Mouse (Mus musculus) kidney, embryonic 16.5 days (tissue): ENCODE data around the gene Lrrtm1. TPM values are rescaled to one million over a fixed set of nuclear protein-coding genes. Genes with fewer than 3 reads are reported as not detected.

ENCODE experiments used
- ATAC-seq: fragments of 200-750 bp; cut with Nextera tagmentation; 2 replicates; pipeline ENCODE4 v1.8.0; 2017; ENCODE audit warnings: moderate TSS enrichment; ENCODE audit not compliant: low FRiP score, low TSS enrichment
- H3K27ac ChIP-seq: fragments of 300-500 bp; sonication (generic); 2 replicates; pipeline ENCODE4 v1.5.1; 2014; ENCODE audit warnings: low read length
- H3K27me3 ChIP-seq: fragments of 300-500 bp; sonication (generic); 2 replicates; pipeline ENCODE4 v1.6.1; 2014; ENCODE audit warnings: low read length, control low read depth, mixed read lengths; ENCODE audit not compliant: insufficient read depth
- H3K36me3 ChIP-seq: fragments of 300-500 bp; sonication (generic); 2 replicates; pipeline ENCODE4 v1.6.1; 2014; ENCODE audit warnings: low read length, control low read depth, mixed read lengths; ENCODE audit not compliant: insufficient read depth
- H3K4me1 ChIP-seq: fragments of 300-500 bp; sonication (generic); 2 replicates; pipeline ENCODE4 v1.6.1; 2014; ENCODE audit warnings: low read length, control low read depth, mixed read lengths; ENCODE audit not compliant: insufficient read depth
- H3K4me2 ChIP-seq: fragments of 300-500 bp; sonication (generic); replicated peaks from 2 replicates; pipeline ENCODE4 v1.6.1; 2014; ENCODE audit warnings: low read depth, low read length
- H3K4me3 ChIP-seq: fragments of 300-500 bp; sonication (generic); 2 replicates; pipeline ENCODE4 v1.5.1; 2014; ENCODE audit warnings: mild to moderate bottlenecking, low read length
- H3K9ac ChIP-seq: fragments of 300-500 bp; sonication (generic); replicated peaks from 2 replicates; pipeline ENCODE4 v1.6.1; 2014; ENCODE audit warnings: low read length
- H3K9me3 ChIP-seq: fragments of 300-500 bp; sonication (generic); 2 replicates; pipeline ENCODE4 v1.6.1; 2016; ENCODE audit warnings: low read length, control low read depth
- WGBS: fragments of 180-500 bp; shearing (Covaris S2); extraction: QIAGEN DNeasy Blood & Tissue Kit; methylation state at CpG from one replicate; pipeline ENCODE4 v1.1.7; 2014; 5-methylcytosine and 5-hydroxymethylcytosine counted together
- polyA plus RNA-seq: library from polyadenylated mRNA; unstranded; fragments of >200 nt; fragmentation: Nextera tagmentation; extraction: Ambion mirVana; gene quantifications from 2 replicates; pipeline ENCODE4 v1.2.1, GENCODE M21; 2015

The Lrrtm1 gene
- polyA plus RNA-seq, 1 experiment from 2014 or later, result 6.6 TPM

DNA sequence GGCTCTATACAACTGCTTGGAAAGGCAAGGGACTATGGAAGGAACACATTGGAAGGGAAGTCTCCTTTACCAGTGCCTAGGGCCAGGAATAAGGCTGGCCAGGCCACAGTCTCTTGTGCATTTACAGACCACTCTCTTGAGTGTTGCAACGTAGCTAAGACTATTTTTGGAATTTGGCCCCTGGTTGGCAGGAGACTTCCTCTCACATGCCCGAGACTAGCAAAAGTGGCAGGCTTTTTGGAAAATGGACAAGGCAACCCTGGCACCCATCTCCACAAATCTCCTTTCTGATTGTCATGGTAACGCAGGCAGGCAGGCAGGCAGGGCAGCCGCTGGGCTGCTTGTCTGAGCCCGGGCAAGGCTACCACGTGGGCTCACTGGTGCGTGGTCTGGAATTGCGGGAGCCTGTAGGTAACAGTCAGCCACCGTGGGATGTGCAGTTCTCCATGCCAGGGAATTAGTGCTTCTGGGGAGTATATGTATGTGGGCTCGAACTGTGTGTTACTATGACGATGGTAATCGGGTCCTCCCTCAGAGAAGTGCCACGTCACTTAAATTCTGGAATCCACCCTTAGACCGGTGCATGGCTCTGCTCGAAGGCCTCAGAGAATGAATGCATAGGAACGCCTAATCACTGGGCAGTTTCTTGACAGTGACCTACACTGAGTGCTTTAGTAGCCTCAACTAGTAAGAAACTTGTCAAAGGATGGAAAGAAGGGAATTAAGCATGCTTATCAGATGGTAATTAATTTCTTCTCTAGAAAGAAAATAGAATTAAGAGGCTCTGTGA is 19.4 kb upstream of the Lrrtm1 start:
- Histone ChIP-seq H3K27ac (no peak overlapping the region), H3K4me2 (no peak overlapping the region), H3K27me3 (no peaks in the 10 kb centered on the region), H3K9me3 (no peaks in the 10 kb centered on the region), H3K9ac (no peak overlapping the region), H3K4me3 (no peak overlapping the region), H3K4me1 (no peaks in the 10 kb centered on the region), H3K36me3 (no peaks in the 10 kb centered on the region)
- ATAC-seq, result peak; percentile 77
- WGBS, result 55% methylated on average over 16 of the region's 16 CpGs

DNA sequence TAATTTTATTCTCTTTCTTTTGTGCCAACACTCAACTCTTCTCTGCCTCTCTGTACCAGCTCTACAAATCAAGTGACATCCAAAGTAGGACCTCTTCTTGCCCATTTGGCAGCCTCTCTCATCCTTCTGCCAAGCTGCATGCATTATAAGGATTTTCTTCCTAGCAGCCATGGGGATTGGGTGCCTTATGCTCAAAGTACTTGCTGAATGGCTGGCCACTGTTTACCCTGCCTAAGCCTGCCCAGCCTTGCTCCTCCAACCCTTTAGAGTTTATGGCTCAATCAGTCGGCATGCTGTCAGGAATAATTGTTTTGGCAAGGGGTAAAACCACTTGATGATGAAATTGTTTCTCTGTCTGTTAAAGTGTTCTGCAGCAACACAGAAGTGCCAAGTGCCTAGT is 2.1 kb upstream of the Lrrtm1 start:
- Histone ChIP-seq H3K27ac (no peak overlapping the region), H3K9ac (no peak overlapping the region), H3K4me3 (no peak overlapping the region), H3K27me3 (peaks cover 34% of the 10 kb centered on the region), H3K4me1 (peaks cover 15% of the 10 kb centered on the region), H3K4me2 (no peak overlapping the region), H3K9me3 (no peaks in the 10 kb centered on the region), H3K36me3 (no peaks in the 10 kb centered on the region)
- no peak for ATAC-seq
- WGBS, result 2% methylated on average over 1 of the region's 1 CpGs

DNA sequence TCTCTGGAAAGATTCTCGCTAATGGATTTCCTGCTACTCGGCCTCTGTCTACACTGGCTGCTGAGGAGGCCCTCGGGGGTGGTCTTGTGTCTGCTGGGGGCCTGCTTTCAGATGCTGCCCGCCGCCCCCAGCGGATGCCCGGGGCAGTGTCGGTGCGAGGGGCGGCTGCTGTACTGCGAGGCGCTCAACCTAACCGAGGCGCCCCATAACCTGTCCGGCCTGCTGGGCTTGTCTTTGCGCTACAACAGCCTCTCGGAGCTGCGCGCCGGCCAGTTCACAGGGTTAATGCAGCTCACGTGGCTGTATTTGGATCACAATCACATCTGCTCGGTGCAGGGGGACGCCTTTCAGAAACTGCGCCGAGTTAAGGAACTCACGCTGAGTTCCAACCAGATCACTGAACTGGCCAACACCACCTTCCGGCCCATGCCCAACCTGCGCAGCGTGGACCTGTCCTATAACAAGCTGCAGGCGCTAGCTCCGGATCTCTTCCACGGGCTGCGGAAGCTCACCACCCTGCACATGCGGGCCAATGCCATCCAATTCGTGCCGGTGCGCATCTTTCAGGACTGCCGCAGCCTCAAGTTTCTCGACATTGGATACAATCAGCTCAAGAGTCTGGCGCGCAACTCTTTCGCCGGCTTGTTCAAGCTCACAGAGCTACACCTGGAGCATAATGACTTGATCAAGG is 1.2 kb downstream of the Lrrtm1 start:
- Histone ChIP-seq H3K9me3 (no peaks in the 10 kb centered on the region), H3K27ac (no peak overlapping the region), H3K4me3 (peak overlapping the region; percentile 52), H3K36me3 (no peaks in the 10 kb centered on the region), H3K4me1 (peaks cover 15% of the 10 kb centered on the region), H3K27me3 (peaks cover 50% of the 10 kb centered on the region), H3K4me2 (peak overlapping the region; percentile 75), H3K9ac (peak overlapping the region; percentile 57)
- WGBS, result under 1% methylated on average over 43 of the region's 43 CpGs
- peak; percentile 79 for ATAC-seq

DNA sequence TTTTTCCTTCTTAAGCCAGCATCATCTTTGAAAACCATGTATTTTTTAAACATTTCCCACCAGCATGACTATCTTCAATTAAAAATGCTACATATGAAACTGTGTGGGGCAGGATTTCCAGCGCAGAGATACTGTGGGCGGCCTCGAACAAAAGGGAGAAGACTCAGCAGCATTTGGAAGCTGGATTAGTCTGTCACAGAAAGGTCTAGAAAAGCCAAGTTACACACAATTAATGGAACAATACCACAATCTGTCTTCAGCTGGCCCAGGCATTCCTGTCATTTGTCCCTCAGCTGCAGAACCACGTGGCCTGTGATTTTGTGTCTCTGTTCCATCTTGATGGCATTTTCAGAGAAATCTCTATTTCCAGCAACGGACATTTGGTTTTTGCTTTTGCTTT is 11.0 kb downstream of the Lrrtm1 start:
- no peak overlapping the region for H3K9ac ChIP-seq
- no peaks in the 10 kb centered on the region for H3K36me3 ChIP-seq
- 88% methylated on average over 5 of the region's 5 CpGs for whole genome bisulfite sequencing
- no peak overlapping the region for H3K27ac ChIP-seq
- no peak overlapping the region for H3K4me3 ChIP-seq
- no peaks in the 10 kb centered on the region for H3K27me3 ChIP-seq
- no peak overlapping the region for H3K4me2 ChIP-seq
- no peaks in the 10 kb centered on the region for H3K4me1 ChIP-seq
- no peak for ATAC-seq
- H3K9me3 ChIP-seq, result no peaks in the 10 kb centered on the region

DNA sequence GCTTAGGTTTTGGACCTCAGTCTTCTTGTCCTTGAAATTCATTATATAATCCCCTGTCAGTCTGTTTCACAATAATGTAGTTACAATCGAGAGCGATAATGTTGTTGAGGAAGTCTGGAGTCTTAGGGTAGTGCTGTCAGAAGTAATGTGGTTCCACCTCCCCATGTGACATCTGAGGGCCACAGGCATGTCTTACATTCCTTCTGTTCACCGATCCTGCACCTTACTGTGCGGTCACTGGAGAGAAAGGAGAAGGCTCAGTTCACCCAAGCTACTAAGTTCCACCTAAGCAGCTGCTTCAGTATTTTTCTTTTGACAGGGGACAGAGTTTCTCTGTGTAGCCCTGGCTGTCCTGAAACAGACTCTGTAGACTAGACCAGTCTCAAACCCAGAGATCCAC is 13.9 kb downstream of the Lrrtm1 start:
- H3K9ac ChIP-seq, result no peak overlapping the region
- no peaks in the 10 kb centered on the region; the same call in 1 of the 2 replicates for H3K27me3 ChIP-seq
- no peaks in the 10 kb centered on the region for H3K4me1 ChIP-seq
- H3K4me3 ChIP-seq, result no peak overlapping the region
- no peak overlapping the region for H3K4me2 ChIP-seq
- no peaks in the 10 kb centered on the region for H3K9me3 ChIP-seq
- peak; percentile 80 for ATAC-seq
- H3K27ac ChIP-seq, result no peak overlapping the region
- 71% methylated on average over 4 of the region's 4 CpGs for WGBS
- H3K36me3 ChIP-seq, result no peaks in the 10 kb centered on the region

DNA sequence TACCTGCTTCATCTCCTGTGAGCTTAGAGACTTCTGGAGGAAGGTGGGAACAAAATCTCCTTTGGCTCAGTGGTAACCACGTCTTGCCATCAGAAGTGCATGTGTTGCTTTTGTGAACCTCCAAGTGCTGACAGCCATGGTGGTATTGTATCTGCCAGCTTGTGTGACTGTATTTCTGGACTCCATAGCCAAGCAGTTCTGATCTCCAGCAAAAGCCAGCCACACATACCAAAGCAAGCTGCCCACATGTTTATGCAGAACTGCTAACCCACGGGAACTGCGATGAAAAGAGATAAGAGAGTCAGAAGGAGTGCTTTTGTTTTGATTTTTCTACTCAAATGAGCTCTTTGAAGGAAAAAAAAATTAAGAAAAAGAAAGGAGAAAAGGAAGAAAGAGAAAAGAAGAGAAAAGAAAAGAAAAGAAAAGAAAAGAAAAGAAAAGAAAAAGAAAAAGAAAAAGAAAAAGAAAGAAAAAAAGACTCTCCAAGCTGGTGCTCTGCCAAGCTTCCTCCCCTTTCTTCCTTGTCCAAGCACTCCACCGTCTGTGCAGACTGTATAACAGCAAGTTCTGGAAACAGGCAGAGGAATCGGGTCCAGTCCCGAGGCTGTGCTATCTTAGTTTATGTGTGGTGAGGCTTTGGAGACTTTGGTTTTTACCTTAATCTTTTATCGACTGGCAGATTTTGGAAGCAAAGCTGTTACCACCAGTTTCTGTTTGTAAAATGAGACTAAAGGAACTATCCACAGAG is 15.0 kb downstream of the Lrrtm1 start:
- Histone ChIP-seq H3K4me1 (no peaks in the 10 kb centered on the region), H3K27me3 (no peaks in the 10 kb centered on the region; the same call in 1 of the 2 replicates), H3K36me3 (no peaks in the 10 kb centered on the region), H3K27ac (no peak overlapping the region), H3K4me3 (no peak overlapping the region), H3K9ac (no peak overlapping the region), H3K9me3 (no peaks in the 10 kb centered on the region), H3K4me2 (no peak overlapping the region)
- no peak for ATAC-seq
- WGBS, result 41% methylated on average over 7 of the region's 7 CpGs

DNA sequence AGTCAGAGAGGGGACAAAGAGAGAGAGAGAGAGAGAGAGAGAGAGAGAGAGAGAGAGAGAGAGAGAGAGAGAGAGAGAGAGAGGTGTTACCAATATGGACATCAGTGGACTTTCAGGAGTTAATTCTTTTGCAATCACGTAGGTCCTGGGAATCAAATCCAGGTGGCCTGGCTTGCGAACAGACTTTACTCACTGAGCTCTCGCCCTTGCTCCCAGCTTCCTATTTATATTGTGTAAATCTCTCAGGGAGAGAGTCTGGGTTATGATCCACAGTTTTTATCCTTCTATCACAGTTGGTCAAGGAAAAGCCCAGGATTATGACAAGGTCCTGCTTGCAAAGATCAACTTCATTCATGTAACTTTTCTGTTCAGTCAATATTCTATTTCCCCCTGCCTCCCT is 22.7 kb downstream of the Lrrtm1 start:
- ATAC-seq, result no peak
- Histone ChIP-seq H3K27ac (no peak overlapping the region), H3K36me3 (no peaks in the 10 kb centered on the region), H3K4me1 (no peaks in the 10 kb centered on the region), H3K27me3 (no peaks in the 10 kb centered on the region; the same call in 1 of the 2 replicates), H3K9me3 (no peaks in the 10 kb centered on the region), H3K9ac (no peak overlapping the region), H3K4me2 (no peak overlapping the region), H3K4me3 (no peak overlapping the region)
- WGBS, result 57% methylated on average over 3 of the region's 3 CpGs

DNA sequence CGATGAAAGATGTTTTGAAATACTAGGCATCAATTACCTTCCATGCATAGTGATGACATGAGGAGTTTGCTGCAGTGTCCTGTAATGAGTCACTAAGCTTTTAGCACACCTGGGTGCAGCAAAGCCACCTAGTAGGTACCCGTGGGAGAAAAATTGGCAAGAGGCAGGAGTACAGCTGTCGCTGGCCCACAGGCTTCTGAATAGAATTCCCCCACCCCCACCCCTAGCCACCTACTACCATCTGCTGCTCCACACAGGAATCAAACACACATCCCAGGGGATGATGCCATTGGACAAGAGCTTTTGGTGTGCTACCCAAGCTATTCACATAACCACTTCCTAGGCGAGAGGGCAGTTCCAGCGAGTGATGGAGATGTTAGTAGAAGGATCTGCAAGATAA is 36.3 kb downstream of the Lrrtm1 start:
- 93% methylated on average over 5 of the region's 5 CpGs for WGBS
- Histone ChIP-seq H3K9ac (no peak overlapping the region), H3K4me2 (no peak overlapping the region), H3K4me1 (no peaks in the 10 kb centered on the region), H3K4me3 (no peak overlapping the region), H3K9me3 (no peaks in the 10 kb centered on the region), H3K36me3 (no peaks in the 10 kb centered on the region), H3K27me3 (no peaks in the 10 kb centered on the region), H3K27ac (no peak overlapping the region)
- ATAC-seq, result no peak

DNA sequence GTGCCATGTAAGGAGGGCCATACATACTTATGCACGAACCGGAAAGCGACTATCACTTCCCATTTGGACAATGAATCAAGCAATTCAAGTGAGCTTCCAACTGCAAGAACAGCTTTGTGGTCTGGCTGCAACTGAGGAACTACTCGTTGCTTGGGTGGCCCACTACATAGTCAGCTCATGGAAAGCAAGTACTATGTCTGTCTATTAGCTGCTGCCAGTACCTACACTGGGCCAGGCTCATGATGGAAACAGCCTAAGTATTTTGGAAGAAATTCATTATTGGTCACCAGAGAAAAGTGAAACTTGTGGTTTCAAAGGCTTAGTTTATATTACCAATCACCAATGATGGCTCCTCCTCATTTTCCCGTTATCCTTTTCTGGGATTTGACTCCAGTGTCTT is 43.8 kb downstream of the Lrrtm1 start:
- H3K9ac ChIP-seq, result no peak overlapping the region
- H3K27me3 ChIP-seq, result no peaks in the 10 kb centered on the region
- 83% methylated on average over 5 of the region's 5 CpGs for WGBS
- no peak overlapping the region for H3K4me2 ChIP-seq
- H3K4me3 ChIP-seq, result no peak overlapping the region
- H3K9me3 ChIP-seq, result no peaks in the 10 kb centered on the region
- no peak overlapping the region for H3K27ac ChIP-seq
- no peaks in the 10 kb centered on the region for H3K36me3 ChIP-seq
- no peaks in the 10 kb centered on the region for H3K4me1 ChIP-seq
- ATAC-seq, result no peak

DNA sequence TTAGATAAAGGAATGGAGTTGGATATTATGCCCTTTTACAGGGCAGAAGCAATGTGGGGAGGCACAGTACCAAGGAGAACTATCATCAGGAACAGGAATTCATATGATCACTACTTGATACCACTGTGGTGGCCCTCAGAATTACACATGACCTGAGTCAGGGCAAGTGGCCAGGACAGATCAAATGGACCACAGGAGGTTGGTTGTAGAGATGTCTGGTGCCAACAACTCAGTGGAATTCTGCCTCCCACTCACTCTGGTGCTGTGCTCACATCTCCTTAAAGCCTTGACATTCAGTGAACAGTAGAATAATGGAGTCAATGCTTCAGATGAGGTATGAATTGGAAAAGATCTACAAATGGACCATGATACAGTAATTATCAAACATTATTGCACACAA is 45.9 kb downstream of the Lrrtm1 start:
- H3K4me3 ChIP-seq, result no peak overlapping the region
- no peak overlapping the region for H3K4me2 ChIP-seq
- H3K9ac ChIP-seq, result no peak overlapping the region
- no peak for ATAC-seq
- H3K4me1 ChIP-seq, result no peaks in the 10 kb centered on the region
- no peaks in the 10 kb centered on the region for H3K9me3 ChIP-seq
- no peaks in the 10 kb centered on the region for H3K36me3 ChIP-seq
- no peaks in the 10 kb centered on the region for H3K27me3 ChIP-seq
- H3K27ac ChIP-seq, result no peak overlapping the region
